Mouse (Mus musculus): ENCODE measurements around the gene BC053393.
A peak's percentile ranks its signal among the peaks of the same experiment; 100 is the strongest.
"Not testable (repeated sequence)": the region's sequence is repeated elsewhere in the genome, so short reads cannot be mapped to it uniquely, and the experiment has no call there.

BC053393 gene

GRCm38 (mm10) chr11:46571327-46571726 is at the start of gene BC053393:
TSS of gene BC053393 (plus strand) at chr11:46571536.
- DNase-seq (ENCODE audit: low spot score), result no peak

- DNase-seq (ENCODE audit: low spot score), result peak; percentile 48
These were observed 48.6 kb upstream of the BC053393 start for GRCm38 (mm10) chr11:46522719-46523118.

GRCm38 (mm10) chr11:46523912-46524311 is 47.4 kb upstream of the BC053393 start, which contains the start of gene Gm12169:
TSS of gene Gm12169 (plus strand) at chr11:46524212.
- no peak for DNase-seq (ENCODE audit: low spot score)

- no peak for DNase-seq (ENCODE audit: low spot score)
These were observed 41.2 kb upstream of the BC053393 start for GRCm38 (mm10) chr11:46530149-46530548.

GRCm38 (mm10) chr11:46536978-46537377 is 34.4 kb upstream of the BC053393 start:
- DNase-seq (ENCODE audit: low spot score), result no peak

- DNase-seq (ENCODE audit: low spot score), result no peak
These were observed 27.8 kb upstream of the BC053393 start for GRCm38 (mm10) chr11:46543530-46543929.

GRCm38 (mm10) chr11:46549721-46550120 is 21.6 kb upstream of the BC053393 start:
- DNase-seq (ENCODE audit: low spot score), result no peak

GRCm38 (mm10) chr11:46552741-46553140 is 18.6 kb upstream of the BC053393 start:
- DNase-seq (ENCODE audit: low spot score), result no peak

GRCm38 (mm10) chr11:46561096-46561495 is 10.2 kb upstream of the BC053393 start:
- DNase-seq (ENCODE audit: low spot score), result no peak

GRCm38 (mm10) chr11:46564671-46565070 is 6.7 kb upstream of the BC053393 start:
- DNase-seq (ENCODE audit: low spot score), result no peak

GRCm38 (mm10) chr11:46565967-46566366 is 5.4 kb upstream of the BC053393 start:
- DNase-seq (ENCODE audit: low spot score), result no peak

GRCm38 (mm10) chr11:46569107-46569506 is 2.2 kb upstream of the BC053393 start:
- no peak for DNase-seq (ENCODE audit: low spot score)

- no peak for DNase-seq (ENCODE audit: low spot score)
These were observed 7.5 kb downstream of the BC053393 start for GRCm38 (mm10) chr11:46578771-46579281.

- no peak for DNase-seq (ENCODE audit: low spot score)
These were observed 9.1 kb downstream of the BC053393 start for GRCm38 (mm10) chr11:46580428-46580827.

- DNase-seq (ENCODE audit: low spot score), result no peak
These were observed 11.4 kb downstream of the BC053393 start for GRCm38 (mm10) chr11:46582741-46583140.

- DNase-seq (ENCODE audit: low spot score), result no peak
These were observed 21.1 kb downstream of the BC053393 start for GRCm38 (mm10) chr11:46592416-46592815.

- no peak for DNase-seq (ENCODE audit: low spot score)
These were observed 48.6 kb downstream of the BC053393 start for GRCm38 (mm10) chr11:46619929-46620328.

GRCm38 (mm10) chr11:46620414-46621168 is 49.3 kb downstream of the BC053393 start:
- no peak for DNase-seq (ENCODE audit: low spot score)

GRCm38 (mm10) chr11:46629211-46629795 is 58.0 kb downstream of the BC053393 start, which contains the start of gene Dppa1:
TSS of gene Dppa1 (minus strand) at chr11:46629261.
- no peak for DNase-seq (ENCODE audit: low spot score)

GRCm38 (mm10) chr11:46631635-46632034 is 60.3 kb downstream of the BC053393 start:
- DNase-seq (ENCODE audit: low spot score), result peak; percentile 64

- DNase-seq (ENCODE audit: low spot score), result not testable (repeated sequence)
These were observed 64.2 kb downstream of the BC053393 start for GRCm38 (mm10) chr11:46635516-46635915.

GRCm38 (mm10) chr11:46636568-46636967 is 65.2 kb downstream of the BC053393 start:
- DNase-seq (ENCODE audit: low spot score), result no peak

All from embryo, embryonic 10 days (tissue).